Mouse (Mus musculus) MN1 (cell line): Measurements from ENCODE around the gene Pank4.

Source experiments
- DNase-seq: peaks from one replicate; pipeline ENCODE4 v3.0.0-alpha.2; 2016; ENCODE audit warnings: low spot score

Pank4 gene

DNA sequence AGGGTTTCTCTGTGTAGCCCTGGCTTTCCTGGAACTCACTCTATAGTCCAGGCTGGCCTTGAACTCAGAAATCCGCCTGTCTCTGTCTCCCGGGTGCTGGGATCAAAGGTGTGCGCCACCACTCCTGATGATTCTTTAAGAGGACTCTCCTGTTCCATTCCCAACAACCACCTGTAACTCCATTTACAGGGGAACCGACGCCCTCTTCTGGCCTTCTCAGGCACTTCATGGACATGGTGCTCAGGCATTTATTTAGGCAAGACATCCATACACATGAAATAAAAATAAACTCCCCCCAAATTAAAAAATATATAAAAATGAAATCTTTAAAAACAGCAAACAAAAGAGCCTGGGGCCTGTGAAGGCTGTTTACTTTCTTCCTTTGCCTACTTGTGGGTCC, 3.2 kb downstream of the Pank4 start:
- DNase-seq: peak; percentile 71

DNA sequence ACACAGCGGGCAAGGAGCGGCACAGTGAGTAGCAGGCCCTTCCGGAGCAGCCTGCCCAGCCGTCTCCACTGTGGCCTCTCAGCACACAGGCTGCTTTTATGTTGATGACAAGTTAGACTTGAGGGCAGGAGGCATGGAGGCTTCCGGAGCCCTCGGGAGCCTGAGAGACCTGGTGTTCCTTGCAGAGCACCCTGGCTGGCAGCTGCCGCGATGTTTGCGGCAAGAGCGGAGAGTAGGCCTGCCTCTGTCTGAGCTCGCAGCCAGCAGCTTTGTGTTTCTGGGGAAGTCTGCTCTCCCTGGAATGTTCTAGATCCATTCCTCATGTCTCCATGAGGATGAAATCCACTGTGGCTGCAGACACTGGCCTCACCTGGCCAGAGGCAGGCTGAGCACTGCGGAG, 8.6 kb downstream of the Pank4 start:
- DNase-seq: no peak

DNA sequence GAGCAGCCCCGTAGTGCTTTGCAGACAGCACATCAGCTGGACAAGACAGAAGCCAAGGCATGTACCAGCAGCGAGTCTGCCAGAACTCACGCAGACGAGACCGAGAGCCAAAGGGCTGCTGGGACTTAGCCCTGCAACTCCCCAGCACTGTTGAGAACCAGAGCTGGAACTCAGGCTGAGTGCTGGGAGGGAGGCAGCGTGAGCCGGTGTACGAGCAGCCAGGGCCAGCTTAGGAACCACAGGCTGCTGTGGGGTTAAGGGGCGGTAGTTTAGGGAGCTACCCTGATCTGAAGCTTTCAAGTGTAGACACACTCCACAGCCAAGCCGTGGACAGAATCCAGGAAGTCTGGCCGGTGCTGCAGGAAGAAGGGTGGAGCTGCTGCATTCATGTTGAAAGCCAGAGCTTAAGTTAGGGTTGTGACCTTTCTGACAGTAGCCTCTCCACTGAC, 10.3 kb downstream of the Pank4 start:
- DNase-seq: no peak

- peak; percentile 50 for DNase-seq
These were observed 16.2 kb downstream of the Pank4 start for GRCm38 (mm10) chr4:154980110-154980509.

GRCm38 (mm10) chr4:154981076-154981475, 17.2 kb downstream of the Pank4 start:
- no peak for DNase-seq

GRCm38 (mm10) chr4:154981530-154981929, 17.6 kb downstream of the Pank4 start:
- DNase-seq: peak; percentile 73

- peak; percentile 30 for DNase-seq
These were observed 18.6 kb downstream of the Pank4 start for GRCm38 (mm10) chr4:154982247-154983120.

- no peak for DNase-seq
These were observed 19.8 kb downstream of the Pank4 start for GRCm38 (mm10) chr4:154983767-154984166.

GRCm38 (mm10) chr4:154985151-154985777, 21.3 kb downstream of the Pank4 start:
- DNase-seq: no peak

- DNase-seq: peak; percentile 92
These were observed 22.2 kb downstream of the Pank4 start for GRCm38 (mm10) chr4:154986096-154986495.

- DNase-seq: peak; percentile 32
These were observed 22.8 kb downstream of the Pank4 start for GRCm38 (mm10) chr4:154986750-154987149.

DNA sequence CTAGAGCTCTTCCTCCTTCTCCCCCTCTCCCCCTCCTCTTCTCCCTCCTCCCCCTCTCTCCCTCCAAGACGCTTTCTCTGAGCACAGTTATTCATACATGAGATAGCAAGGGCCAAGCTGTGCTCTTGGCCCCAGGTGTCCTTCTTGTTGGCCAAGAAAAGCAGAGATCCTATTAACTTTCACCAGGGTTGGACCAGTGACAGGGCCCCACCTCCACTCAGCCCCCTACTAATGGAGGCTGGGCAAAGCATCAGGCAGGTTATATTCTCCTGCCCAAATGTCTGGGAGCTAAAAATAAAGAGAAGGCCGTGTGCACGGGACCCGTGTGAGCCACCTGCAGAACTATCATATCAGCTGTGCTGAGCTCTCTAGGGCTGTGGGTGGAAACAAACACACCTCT, 31.0 kb downstream of the Pank4 start:
- no peak for DNase-seq

DNA sequence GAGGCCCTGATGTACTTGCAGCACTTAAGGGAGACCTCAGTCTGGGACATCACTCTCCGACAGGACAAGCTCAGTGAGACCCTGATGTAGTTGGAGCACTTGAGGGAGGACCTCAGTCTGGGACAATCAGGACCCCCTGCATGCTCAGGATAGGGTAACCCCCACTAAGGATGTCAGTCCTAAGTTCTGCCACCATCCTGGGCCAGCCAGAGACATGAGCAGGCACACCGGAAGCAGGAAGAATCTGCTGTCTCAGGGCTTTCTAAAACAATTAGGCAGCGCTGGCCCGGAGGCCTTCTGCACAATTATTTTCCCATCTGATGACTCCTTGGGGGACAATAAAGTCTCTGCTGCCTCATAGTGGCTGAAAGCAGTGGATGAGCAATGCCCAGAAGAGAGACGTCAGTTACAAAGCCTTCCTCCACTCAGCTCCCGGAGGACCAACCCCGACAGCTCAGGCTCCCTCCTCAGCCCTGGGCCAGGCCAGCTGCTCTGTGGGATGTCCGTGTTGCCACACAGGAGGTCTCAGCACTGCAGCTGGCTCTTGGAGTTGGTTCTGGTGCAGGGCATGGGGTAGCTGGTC, 32.7 kb downstream of the Pank4 start:
- peak; percentile 85 for DNase-seq

DNA sequence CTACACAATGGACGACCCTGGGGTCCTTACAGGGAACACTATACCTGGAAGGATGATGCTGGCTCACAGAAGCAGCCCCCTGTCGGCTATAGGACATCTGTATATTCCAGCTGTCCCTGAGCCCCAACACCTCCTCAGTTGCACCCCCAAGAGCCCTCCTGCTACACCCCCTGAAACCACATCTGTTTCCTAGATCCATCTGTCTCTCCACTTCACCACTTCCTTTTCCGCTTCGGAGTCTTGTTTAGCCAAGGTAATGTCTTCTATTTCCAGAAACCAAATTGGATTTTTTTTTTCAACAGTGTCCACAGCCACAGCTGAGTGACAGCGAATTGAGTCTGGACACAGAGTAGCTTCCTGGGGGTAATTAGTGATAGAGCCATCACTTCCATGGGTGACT, 35.5 kb downstream of the Pank4 start:
- DNase-seq: no peak

- no peak for DNase-seq
These were observed 41.4 kb downstream of the Pank4 start for GRCm38 (mm10) chr4:155005278-155005677.

DNA sequence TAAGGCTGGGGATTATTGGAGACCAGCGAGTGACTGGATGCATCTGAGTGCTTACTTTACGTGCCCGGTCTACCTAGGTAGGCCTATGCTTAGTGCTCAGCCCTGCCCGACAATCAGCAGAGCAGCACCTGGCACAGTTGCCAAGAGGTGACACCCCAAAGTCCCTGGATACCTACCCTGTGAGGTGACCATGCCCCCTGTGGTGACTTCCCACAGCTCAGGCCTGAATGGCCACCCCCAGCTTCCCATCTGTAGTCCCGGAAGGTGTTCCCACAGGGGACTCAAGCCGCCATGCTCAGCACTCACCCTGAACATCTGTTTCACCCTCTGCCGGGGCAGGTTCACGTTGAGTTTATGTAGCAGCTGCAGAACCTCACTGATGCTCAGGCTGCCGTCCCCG, 42.4 kb downstream of the Pank4 start:
- no peak for DNase-seq

GRCm38 (mm10) chr4:155007641-155008040, 43.7 kb downstream of the Pank4 start:
- no peak for DNase-seq

DNA sequence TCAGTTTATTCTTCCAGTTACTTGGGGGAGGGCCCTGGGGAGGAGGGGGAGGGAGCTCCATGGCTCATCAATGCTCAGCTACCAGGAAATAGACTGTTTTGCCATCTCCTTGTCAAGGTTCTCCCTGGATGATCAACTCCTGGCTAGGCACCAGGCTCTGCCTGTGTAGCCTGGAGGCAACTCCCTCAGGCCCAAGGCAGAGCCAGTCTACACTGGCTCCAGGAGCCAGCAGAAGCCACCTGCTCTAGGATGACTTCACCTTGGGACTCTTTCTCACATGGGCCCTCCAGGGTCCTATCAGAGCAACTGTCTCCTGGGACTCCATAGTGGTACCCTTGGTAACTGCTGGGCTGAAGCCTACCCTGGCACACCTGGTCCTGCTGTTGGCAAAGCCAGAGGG, 44.2 kb downstream of the Pank4 start:
- no peak for DNase-seq

GRCm38 (mm10) chr4:155009216-155009615, 45.3 kb downstream of the Pank4 start:
- DNase-seq: no peak

DNA sequence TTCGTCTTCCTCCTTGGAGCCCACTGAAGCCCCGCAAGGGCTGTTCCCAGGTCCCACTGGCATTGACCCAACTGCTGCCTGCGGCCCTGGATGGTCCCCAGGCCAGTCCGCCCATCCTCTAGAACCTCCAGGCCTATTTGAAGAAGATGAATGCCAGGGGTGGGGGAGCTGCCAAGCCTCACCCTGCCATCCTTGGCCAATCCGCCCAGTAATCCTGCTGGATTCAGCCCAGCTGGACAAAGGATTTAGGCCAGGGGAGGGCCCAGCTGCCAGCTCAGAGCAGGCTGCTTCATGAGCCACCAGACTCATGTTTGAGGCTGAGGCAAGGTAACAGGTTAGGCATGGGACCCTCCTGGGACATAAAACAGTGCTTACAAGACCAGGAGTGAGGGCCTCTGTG, 46.9 kb downstream of the Pank4 start:
- peak; percentile 59 for DNase-seq

GRCm38 (mm10) chr4:155011312-155012025, 47.5 kb downstream of the Pank4 start:
- peak; percentile 37 for DNase-seq

GRCm38 (mm10) chr4:155012115-155012514, 48.2 kb downstream of the Pank4 start:
- DNase-seq: peak; percentile 59
